In genomic region chr5:24425421-24426036, GRCm38 (mm10) we compare ENCODE assay signal across 8 mouse cellular contexts. TPM values are rescaled to one million over a fixed set of nuclear protein-coding genes. Genes with fewer than 3 reads are reported as not detected.
DNase-seq lines count a peak whose midpoint lies in the region; ATAC-seq and TF ChIP-seq lines count a peak whose summit lies in the region.

No protein-coding gene starts in this region.

- no peak for TF ChIP-seq POLR2A in liver, adult 2 months (IDR thresholded peaks at IDR 0.05; ENCODE audit: extremely low read depth, insufficient read depth, low read length)

- no peak; the same call in none of the 2 replicates for TF ChIP-seq CTCF in left cerebral cortex, adult 2 months (IDR thresholded peaks at IDR 0.05)
- no peak for TF ChIP-seq CTCF in liver, adult 2 months (IDR thresholded peaks at IDR 0.05; ENCODE audit: low read depth, low read length)

- H3K9ac ChIP-seq in liver, adult 2 months (ENCODE audit: low read depth, low read length) = peak overlapping the region; percentile 95

- H3K4me1 ChIP-seq in brown adipose tissue, adult 24 weeks (ENCODE audit: control insufficient read depth, insufficient read depth, insufficient read length, low read length) = 0 out of 2 replicates have a peak, but pooled peaks cover 6% of the 10 kb centered on the region
- peaks cover 13% of the 10 kb centered on the region for H3K4me1 ChIP-seq in liver, adult 2 months (ENCODE audit: control insufficient read depth, insufficient read depth, low read length)

- intact Hi-C loops in left cerebral cortex, adult 2 months (cut with DNase I) = loop anchor here (2.0 kb wide), 3 partner anchors 19 to 45 kb away; partner anchors contain the start of gene Fastk

- H3K4me3 ChIP-seq in left cerebral cortex, adult 2 months = peak overlapping the region; percentile 74
- peak overlapping the region; percentile 89 for H3K4me3 ChIP-seq in brown adipose tissue, adult 24 weeks (ENCODE audit: insufficient read depth, low read depth, low read length)
- H3K4me3 ChIP-seq in liver, adult 2 months (ENCODE audit: insufficient read depth, low read depth, low read length) = peak overlapping the region; percentile 76

- H3K36me3 ChIP-seq in liver, adult 2 months (ENCODE audit: control insufficient read depth, insufficient read depth, low read length) = peaks cover 3% of the 10 kb centered on the region; the same call in 1 of the 2 replicates

- peak; percentile 14 for ATAC-seq in granulocyte monocyte progenitor cell, adult 5-6 weeks (replicated peaks; ENCODE audit: poor library complexity, severe bottlenecking)

- no peak for DNase-seq in left cerebral cortex, adult 2 months (ENCODE audit: extremely low spot score in 1 of 2, low spot score in 2 of 2)
- no peak for DNase-seq in left cerebral cortex, adult 11 months (ENCODE audit: low spot score)
- DNase-seq in liver, adult 2 months (ENCODE audit: extremely low read depth, low read depth, low spot score) = no peak
- peak; percentile 75 for DNase-seq in neural tube, embryonic 10.5 days (ENCODE audit: extremely low spot score, low spot score)
- DNase-seq in right cerebral cortex, postnatal 14 days = no peak
- no peak for DNase-seq in gastrocnemius, adult 18-20 months (ENCODE audit: low spot score)

- H3K27ac ChIP-seq in left cerebral cortex, adult 2 months = no peak overlapping the region; the same call in 1 of the 2 replicates
- peak overlapping the region; percentile 56 for H3K27ac ChIP-seq in brown adipose tissue, adult 24 weeks (replicated peaks; ENCODE audit: low read depth, low read length)
- peak overlapping the region; percentile 39; the same call in 1 of the 2 replicates for H3K27ac ChIP-seq in liver, adult 2 months (replicated peaks; ENCODE audit: insufficient read depth, low read depth, low read length)

- WGBS in liver, adult 2 months = 2% methylated on average over 25 of the region's 30 CpGs

- H3K27me3 ChIP-seq in liver, adult 2 months (ENCODE audit: control insufficient read depth, insufficient read depth, low read length) = no peaks in the 10 kb centered on the region

- peaks cover 6% of the 10 kb centered on the region; the same call in 1 of the 2 replicates for H3K79me2 ChIP-seq in liver, adult 2 months (ENCODE audit: control insufficient read depth, insufficient read depth, low read length)

RNA-seq across cellular contexts. Expression of gene Slc4a2, which starts 1.9 kb away (rescaled TPM):
- total RNA-seq in left cerebral cortex, adult 2 months (2021) = 10 to 100 TPM; 31.0 to 33.8 TPM
- 8.2 and 14.9 TPM in 2 replicates for polyA plus RNA-seq in brown adipose tissue, adult 24 weeks (2012; ENCODE audit: insufficient read depth, insufficient read length, missing spikeins)
- total RNA-seq in granulocyte monocyte progenitor cell, adult 5-6 weeks (2014; fragmentation: Nextera tagmentation) = 20.9 and 28.9 TPM in 2 replicates
- total RNA-seq in granulocyte monocyte progenitor cell, adult 5-6 weeks (2017) = 13.5 and 29.3 TPM in 2 replicates
- total RNA-seq in liver, adult 2 months (2014; rRNA removed) = 15.4 and 22.7 TPM in 2 replicates
- polyA plus RNA-seq in liver, adult 2 months (2012; rRNA removed) = 33.5 and 40.4 TPM in 2 replicates
- total RNA-seq in gastrocnemius, adult 18-20 months (2021) = 10 to 100 TPM; 13.9 to 14.3 TPM

RNA-seq across cellular contexts. Expression of gene Cdk5, which starts 2.2 kb away (rescaled TPM):
- total RNA-seq in left cerebral cortex, adult 2 months (2021) = 100 to 1,000 TPM; 118 to 129 TPM
- polyA plus RNA-seq in brown adipose tissue, adult 24 weeks (2012; ENCODE audit: insufficient read depth, insufficient read length, missing spikeins) = 51.3 and 56.7 TPM in 2 replicates
- 24.4 and 36.9 TPM in 2 replicates for total RNA-seq in granulocyte monocyte progenitor cell, adult 5-6 weeks (2014; fragmentation: Nextera tagmentation)
- total RNA-seq in granulocyte monocyte progenitor cell, adult 5-6 weeks (2017) = 20.7 and 22.4 TPM in 2 replicates
- total RNA-seq in liver, adult 2 months (2014; rRNA removed) = 9.5 and 10.0 TPM in 2 replicates
- polyA plus RNA-seq in liver, adult 2 months (2012; rRNA removed) = 34.6 and 38.4 TPM in 2 replicates
- 10 to 100 TPM; 10.5 to 11.2 TPM for total RNA-seq in gastrocnemius, adult 18-20 months (2021)

RNA-seq across cellular contexts. Expression of gene Asic3, which starts 12.3 kb away (rescaled TPM):
- total RNA-seq in left cerebral cortex, adult 2 months (2021) = under 1 TPM in 1 of 2 experiments, not detected in 1; 0.36 TPM
- not detected in 2 replicates for polyA plus RNA-seq in brown adipose tissue, adult 24 weeks (2012; ENCODE audit: insufficient read depth, insufficient read length, missing spikeins)
- total RNA-seq in granulocyte monocyte progenitor cell, adult 5-6 weeks (2014; fragmentation: Nextera tagmentation) = not detected in 2 replicates
- not detected in 2 replicates for total RNA-seq in granulocyte monocyte progenitor cell, adult 5-6 weeks (2017)
- not detected in 2 replicates for total RNA-seq in liver, adult 2 months (2014; rRNA removed)
- 0.12 and 0.84 TPM in 2 replicates for polyA plus RNA-seq in liver, adult 2 months (2012; rRNA removed)
- under 1 TPM; 0.32 to 0.38 TPM for total RNA-seq in gastrocnemius, adult 18-20 months (2021)

RNA-seq across cellular contexts. Expression of gene Fastk, which starts 19.6 kb away (rescaled TPM):
- 100 to 1,000 TPM; 128 to 134 TPM for total RNA-seq in left cerebral cortex, adult 2 months (2021)
- 148 and 188 TPM in 2 replicates for polyA plus RNA-seq in brown adipose tissue, adult 24 weeks (2012; ENCODE audit: insufficient read depth, insufficient read length, missing spikeins)
- total RNA-seq in granulocyte monocyte progenitor cell, adult 5-6 weeks (2014; fragmentation: Nextera tagmentation) = 53.8 and 75.7 TPM in 2 replicates
- total RNA-seq in granulocyte monocyte progenitor cell, adult 5-6 weeks (2017) = 15.9 and 23.3 TPM in 2 replicates
- total RNA-seq in liver, adult 2 months (2014; rRNA removed) = 22.3 and 28.5 TPM in 2 replicates
- 104 and 166 TPM in 2 replicates for polyA plus RNA-seq in liver, adult 2 months (2012; rRNA removed)
- total RNA-seq in gastrocnemius, adult 18-20 months (2021) = 100 to 1,000 TPM; 183 to 194 TPM

RNA-seq across cellular contexts. Expression of gene Tmub1, which starts 22.1 kb away (rescaled TPM):
- total RNA-seq in left cerebral cortex, adult 2 months (2021) = 10 to 100 TPM; 26.1 to 28.7 TPM
- 3.8 and 11.7 TPM in 2 replicates for polyA plus RNA-seq in brown adipose tissue, adult 24 weeks (2012; ENCODE audit: insufficient read depth, insufficient read length, missing spikeins)
- total RNA-seq in granulocyte monocyte progenitor cell, adult 5-6 weeks (2014; fragmentation: Nextera tagmentation) = 6.4 and 18.7 TPM in 2 replicates
- total RNA-seq in granulocyte monocyte progenitor cell, adult 5-6 weeks (2017) = 8.8 and 11.1 TPM in 2 replicates
- 5.2 and 6.2 TPM in 2 replicates for total RNA-seq in liver, adult 2 months (2014; rRNA removed)
- polyA plus RNA-seq in liver, adult 2 months (2012; rRNA removed) = 30.7 and 35.2 TPM in 2 replicates
- 10 to 100 TPM; 17.7 to 23.3 TPM for total RNA-seq in gastrocnemius, adult 18-20 months (2021)
